Mouse (Mus musculus) midbrain, embryonic 13.5 days (tissue): Measurements from ENCODE around the gene Pigf. TPM values are rescaled to one million over a fixed set of nuclear protein-coding genes. Genes with fewer than 3 reads are reported as not detected.

ENCODE experiments used
- polyA plus RNA-seq: library from polyadenylated mRNA; unstranded; fragments of >200 nt; fragmentation: Nextera tagmentation; extraction: Ambion mirVana; gene quantifications from 2 replicates; pipeline ENCODE4 v1.2.1, GENCODE M21; 2015

The Pigf gene
- polyA plus RNA-seq, 1 experiment from 2014 or later: 37.1 TPM

Other genes starting within 250 kb of the Pigf start
- not detected in 2 replicates for gene Tmem247, start 108.1 kb downstream of the Pigf start, polyA plus RNA-seq
- gene Atp6v1e2, start 77.5 kb downstream of the Pigf start, polyA plus RNA-seq: not detected in 2 replicates
- gene Rhoq, start 62.3 kb downstream of the Pigf start, polyA plus RNA-seq: 6.5 and 7.0 TPM in 2 replicates
- gene Cript, start 144 bp upstream of the Pigf start, polyA plus RNA-seq: 237 and 269 TPM in 2 replicates
- 10.0 and 10.9 TPM in 2 replicates for gene Socs5, start 82.3 kb upstream of the Pigf start, polyA plus RNA-seq
- gene Mcfd2, start 240.5 kb upstream of the Pigf start, polyA plus RNA-seq: 52.6 and 54.7 TPM in 2 replicates